Mouse (Mus musculus): Measurements from ENCODE around the gene Spaca6. TPM values are rescaled to one million over a fixed set of nuclear protein-coding genes. Genes with fewer than 3 reads are reported as not detected.
A peak's percentile ranks its signal among the peaks of the same experiment; 100 is the strongest.

Gene Spaca6
- 25.7 and 26.6 TPM in 2 replicates for polyA plus RNA-seq (2015; fragmentation: Nextera tagmentation; extraction: Ambion mirVana)

DNA sequence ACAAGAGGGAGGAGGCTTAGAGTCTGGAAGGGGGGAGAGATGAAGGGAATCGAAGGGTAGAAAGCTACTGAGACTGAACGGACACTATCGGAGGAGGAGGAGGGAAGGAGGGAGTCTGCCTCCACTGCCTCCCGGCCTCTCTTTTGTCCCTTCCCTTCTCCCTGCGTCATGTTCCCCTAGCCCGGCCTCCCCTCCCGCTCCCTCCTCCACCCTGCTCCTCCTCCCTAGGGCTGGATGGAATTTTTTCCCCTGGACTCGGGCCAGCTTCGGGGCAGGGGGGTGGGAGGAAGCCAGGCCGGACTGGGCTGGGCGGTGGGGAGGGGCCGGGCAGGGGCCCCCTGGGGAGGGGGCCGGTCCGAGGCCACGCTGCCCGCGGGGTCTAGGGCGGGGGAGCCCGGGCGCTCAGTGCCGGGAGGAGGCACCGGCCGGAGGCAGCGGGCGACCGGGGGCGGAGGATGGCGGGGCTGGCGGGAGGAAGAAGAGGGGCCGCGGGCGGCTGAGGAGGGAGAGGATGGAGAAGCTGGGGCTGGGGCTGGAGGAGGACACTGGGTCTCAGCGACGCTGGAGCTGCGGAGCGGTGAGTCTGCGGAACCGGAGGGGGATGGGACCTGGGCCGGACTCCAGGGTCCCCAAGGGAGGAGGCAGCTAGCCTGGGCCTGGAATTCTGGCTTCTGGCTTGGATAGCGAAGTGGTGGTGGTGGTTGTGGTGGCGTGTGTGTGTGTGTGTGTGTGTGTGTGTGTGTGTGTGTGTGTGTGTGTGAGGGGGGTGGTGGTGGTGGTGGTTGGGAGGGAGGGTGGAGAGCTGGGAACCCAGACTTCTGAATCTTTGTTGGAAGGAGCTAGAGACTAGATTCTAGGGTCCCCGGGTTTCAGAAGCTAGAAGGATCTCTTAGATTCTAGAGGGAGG, at the start of gene Spaca6:
Spaca6 (plus strand) TSS at position 408 of the 907 bp plus-strand sequence.
- Histone ChIP-seq H3K4me1 (ENCODE audit: control insufficient read depth, insufficient read depth, low read length) (peaks cover 28% of the 10 kb centered on the region), H3K4me3 (ENCODE audit: low read depth, low read length) (peak within 1 kb of the TSS; percentile 97), H3K4me2 (ENCODE audit: low read length) (peak within 1 kb of the TSS; percentile 92), H3K36me3 (ENCODE audit: control insufficient read depth, insufficient read depth, low read length) (no peaks in the 10 kb centered on the region), H3K9me3 (replicated peaks; ENCODE audit: control insufficient read depth, low read length, poor library complexity, severe bottlenecking) (no peaks in the 10 kb centered on the region), H3K27ac (ENCODE audit: low read length) (peak within 1 kb of the TSS; percentile 100), H3K9ac (ENCODE audit: low read depth, low read length) (peak within 1 kb of the TSS; percentile 100), H3K27me3 (ENCODE audit: control insufficient read depth, insufficient read depth, low read depth, low read length) (no peaks in the 10 kb centered on the region)
- peak; percentile 87 for ATAC-seq
- WGBS, result under 1% methylated on average over 37 of the region's 42 CpGs

GRCm38 (mm10) chr17:17790866-17791630, 35.9 kb upstream of the Spaca6 start:
- no peak overlapping the region for H3K27ac ChIP-seq (ENCODE audit: low read length)
- no peak overlapping the region for H3K9ac ChIP-seq (ENCODE audit: low read depth, low read length)
- no peaks in the 10 kb centered on the region for H3K9me3 ChIP-seq (replicated peaks; ENCODE audit: control insufficient read depth, low read length, poor library complexity, severe bottlenecking)
- no peaks in the 10 kb centered on the region for H3K36me3 ChIP-seq (ENCODE audit: control insufficient read depth, insufficient read depth, low read length)
- WGBS, result 66% methylated on average over 3 of the region's 3 CpGs
- H3K27me3 ChIP-seq (ENCODE audit: control insufficient read depth, insufficient read depth, low read depth, low read length), result no peaks in the 10 kb centered on the region
- H3K4me1 ChIP-seq (ENCODE audit: control insufficient read depth, insufficient read depth, low read length), result no peaks in the 10 kb centered on the region
- no peak overlapping the region for H3K4me2 ChIP-seq (ENCODE audit: low read length)
- no peak overlapping the region for H3K4me3 ChIP-seq (ENCODE audit: low read depth, low read length)
- ATAC-seq, result no peak

GRCm38 (mm10) chr17:17792578-17792977, 34.4 kb upstream of the Spaca6 start:
- Histone ChIP-seq H3K4me1 (ENCODE audit: control insufficient read depth, insufficient read depth, low read length) (no peaks in the 10 kb centered on the region), H3K27ac (ENCODE audit: low read length) (no peak overlapping the region), H3K9me3 (replicated peaks; ENCODE audit: control insufficient read depth, low read length, poor library complexity, severe bottlenecking) (no peaks in the 10 kb centered on the region), H3K36me3 (ENCODE audit: control insufficient read depth, insufficient read depth, low read length) (no peaks in the 10 kb centered on the region), H3K4me2 (ENCODE audit: low read length) (no peak overlapping the region), H3K27me3 (ENCODE audit: control insufficient read depth, insufficient read depth, low read depth, low read length) (no peaks in the 10 kb centered on the region), H3K4me3 (ENCODE audit: low read depth, low read length) (no peak overlapping the region), H3K9ac (ENCODE audit: low read depth, low read length) (no peak overlapping the region)
- no peak for ATAC-seq
- 29% methylated on average over 1 of the region's 1 CpGs for WGBS

DNA sequence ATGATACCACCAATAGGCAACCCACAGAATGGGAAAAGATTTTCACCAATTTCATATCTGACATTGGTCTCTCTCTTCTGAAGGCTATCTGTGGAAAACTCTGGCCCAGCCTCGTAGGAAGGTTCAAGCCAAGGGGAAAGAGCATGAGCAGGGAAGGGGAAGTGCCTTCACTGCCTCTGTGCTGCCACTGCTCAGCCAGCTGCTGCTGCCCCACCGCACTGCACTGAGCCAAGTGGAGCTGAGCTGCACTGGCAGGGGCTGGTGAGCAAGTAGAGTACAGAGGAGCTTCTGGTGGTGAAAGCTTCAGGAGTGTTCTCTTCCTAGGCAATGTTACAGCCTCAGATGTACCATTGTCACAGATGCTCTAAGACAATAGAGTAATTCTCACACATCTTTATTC, 31.4 kb upstream of the Spaca6 start:
- Histone ChIP-seq H3K4me2 (ENCODE audit: low read length) (no peak overlapping the region), H3K27me3 (ENCODE audit: control insufficient read depth, insufficient read depth, low read depth, low read length) (no peaks in the 10 kb centered on the region), H3K9me3 (replicated peaks; ENCODE audit: control insufficient read depth, low read length, poor library complexity, severe bottlenecking) (no peaks in the 10 kb centered on the region), H3K27ac (ENCODE audit: low read length) (no peak overlapping the region), H3K9ac (ENCODE audit: low read depth, low read length) (no peak overlapping the region), H3K36me3 (ENCODE audit: control insufficient read depth, insufficient read depth, low read length) (no peaks in the 10 kb centered on the region), H3K4me1 (ENCODE audit: control insufficient read depth, insufficient read depth, low read length) (no peaks in the 10 kb centered on the region), H3K4me3 (ENCODE audit: low read depth, low read length) (no peak overlapping the region)
- 55% methylated on average over 2 of the region's 2 CpGs for WGBS
- no peak for ATAC-seq

DNA sequence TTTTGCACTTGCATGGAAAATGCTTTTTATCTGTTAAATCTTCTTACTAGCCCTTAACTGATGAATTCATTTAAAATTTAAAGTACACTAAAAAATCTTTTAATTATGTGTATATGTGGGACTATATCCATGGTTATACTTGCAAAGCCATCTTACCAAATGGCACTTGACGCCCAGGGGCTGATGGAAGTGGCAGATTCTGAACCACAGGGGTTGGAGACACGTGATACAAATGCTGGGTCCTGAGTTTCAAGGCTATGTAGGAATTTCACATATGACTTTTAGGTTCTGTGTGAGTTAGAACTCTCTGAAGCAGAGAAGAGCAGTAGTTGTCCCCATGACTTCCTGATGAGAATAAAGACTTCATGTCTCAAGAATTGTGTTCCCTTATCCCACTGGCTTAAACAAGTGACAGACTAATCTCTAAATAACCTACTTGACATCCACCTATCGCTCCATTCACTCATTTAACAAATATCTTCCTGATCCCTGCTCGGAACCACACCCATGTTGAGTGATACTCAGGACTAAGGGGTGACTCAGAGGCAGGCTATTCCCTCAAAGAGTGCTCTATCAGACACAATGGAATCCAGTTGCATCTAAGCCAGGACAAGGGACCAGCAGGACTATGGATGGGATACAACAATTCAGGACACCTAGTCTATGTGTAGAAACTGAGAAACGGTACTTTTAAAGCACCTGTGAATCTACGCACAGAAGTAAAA, 3.2 kb upstream of the Spaca6 start:
- peaks cover 4% of the 10 kb centered on the region; the same call in 1 of the 2 replicates for H3K4me1 ChIP-seq (ENCODE audit: control insufficient read depth, insufficient read depth, low read length)
- no peaks in the 10 kb centered on the region for H3K36me3 ChIP-seq (ENCODE audit: control insufficient read depth, insufficient read depth, low read length)
- H3K9ac ChIP-seq (ENCODE audit: low read depth, low read length), result no peak overlapping the region
- no peaks in the 10 kb centered on the region for H3K9me3 ChIP-seq (replicated peaks; ENCODE audit: control insufficient read depth, low read length, poor library complexity, severe bottlenecking)
- no peak overlapping the region for H3K27ac ChIP-seq (ENCODE audit: low read length)
- H3K27me3 ChIP-seq (ENCODE audit: control insufficient read depth, insufficient read depth, low read depth, low read length), result no peaks in the 10 kb centered on the region
- H3K4me2 ChIP-seq (ENCODE audit: low read length), result no peak overlapping the region
- no peak overlapping the region for H3K4me3 ChIP-seq (ENCODE audit: low read depth, low read length)
- 85% methylated on average over 6 of the region's 6 CpGs for WGBS
- no peak for ATAC-seq

GRCm38 (mm10) chr17:17825921-17826591, 902 bp upstream of the Spaca6 start:
- H3K4me3 ChIP-seq (ENCODE audit: low read depth, low read length), result peak overlapping the region; percentile 97
- H3K27ac ChIP-seq (ENCODE audit: low read length), result peak overlapping the region; percentile 100
- H3K9me3 ChIP-seq (replicated peaks; ENCODE audit: control insufficient read depth, low read length, poor library complexity, severe bottlenecking), result no peaks in the 10 kb centered on the region
- H3K9ac ChIP-seq (ENCODE audit: low read depth, low read length), result peak overlapping the region; percentile 100
- WGBS, result 2% methylated on average over 18 of the region's 22 CpGs
- no peaks in the 10 kb centered on the region for H3K36me3 ChIP-seq (ENCODE audit: control insufficient read depth, insufficient read depth, low read length)
- H3K27me3 ChIP-seq (ENCODE audit: control insufficient read depth, insufficient read depth, low read depth, low read length), result no peaks in the 10 kb centered on the region
- peak overlapping the region; percentile 92 for H3K4me2 ChIP-seq (ENCODE audit: low read length)
- H3K4me1 ChIP-seq (ENCODE audit: control insufficient read depth, insufficient read depth, low read length), result peaks cover 19% of the 10 kb centered on the region
- peak; percentile 59 for ATAC-seq

GRCm38 (mm10) chr17:17827658-17828190, 766 bp downstream of the Spaca6 start:
- Histone ChIP-seq H3K9ac (ENCODE audit: low read depth, low read length) (peak overlapping the region; percentile 100), H3K4me2 (ENCODE audit: low read length) (peak overlapping the region; percentile 92), H3K4me1 (ENCODE audit: control insufficient read depth, insufficient read depth, low read length) (peaks cover 34% of the 10 kb centered on the region), H3K4me3 (ENCODE audit: low read depth, low read length) (peak overlapping the region; percentile 97), H3K27ac (ENCODE audit: low read length) (peak overlapping the region; percentile 100), H3K9me3 (replicated peaks; ENCODE audit: control insufficient read depth, low read length, poor library complexity, severe bottlenecking) (no peaks in the 10 kb centered on the region), H3K36me3 (ENCODE audit: control insufficient read depth, insufficient read depth, low read length) (no peaks in the 10 kb centered on the region; the same call in 1 of the 2 replicates), H3K27me3 (ENCODE audit: control insufficient read depth, insufficient read depth, low read depth, low read length) (no peaks in the 10 kb centered on the region)
- peak; percentile 15 for ATAC-seq
- WGBS, result 0% methylated on average over 13 of the region's 13 CpGs
